Mouse (Mus musculus) C2C12 (cell line): Measurements from ENCODE around the gene Foxj2.

Experiments
- CEBPB ChIP-seq: IDR thresholded peaks from one replicate; pipeline ENCODE4 v1.6.1; 2011; ENCODE audit warnings: low read depth, mild to moderate bottlenecking, control low read depth, moderate library complexity
- CTCF ChIP-seq: IDR thresholded peaks from one replicate; pipeline ENCODE4 v1.5.1; 2011; ENCODE audit not compliant: control insufficient read depth, insufficient read depth, insufficient read length
- FOSL1 ChIP-seq: IDR thresholded peaks from one replicate; pipeline ENCODE4 v1.8.0; 2011; ENCODE audit warnings: mild to moderate bottlenecking, low read length; ENCODE audit not compliant: poor library complexity, insufficient read depth, severe bottlenecking
- MYOD1 ChIP-seq: IDR thresholded peaks from one replicate; pipeline ENCODE4 v1.6.1; 2011; ENCODE audit warnings: low read depth; ENCODE audit not compliant: control insufficient read depth, insufficient read length
- MYOG ChIP-seq: IDR thresholded peaks from one replicate; pipeline ENCODE4 v1.6.1; 2011; ENCODE audit not compliant: control insufficient read depth, insufficient read length; ENCODE audit errors: extremely low read depth
- USF1 ChIP-seq: IDR thresholded peaks from one replicate; pipeline ENCODE4 v1.6.1; 2011; ENCODE audit warnings: low read depth, mild to moderate bottlenecking, control low read depth, moderate library complexity

DNA sequence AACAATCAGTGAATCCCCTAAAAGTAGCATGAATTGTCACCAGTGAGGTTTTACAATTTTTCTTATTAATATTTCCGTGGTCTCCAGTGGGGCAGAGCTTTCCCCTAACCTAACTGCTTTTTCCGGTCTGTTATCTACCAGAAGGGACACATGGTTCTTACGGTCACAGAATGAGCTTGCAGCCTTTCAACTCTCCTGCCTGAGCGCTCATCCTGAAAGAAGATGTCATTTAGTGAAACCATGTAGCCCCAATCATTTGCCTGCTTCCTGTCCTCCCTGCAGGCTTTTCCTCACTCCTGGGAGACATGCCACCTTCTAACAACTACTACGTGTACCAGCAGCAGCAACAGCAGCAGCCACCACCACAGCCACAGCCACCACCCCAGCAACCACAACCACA, 17.8 kb downstream of the Foxj2 start:
- no peak for TF ChIP-seq CTCF
- no peak for TF ChIP-seq FOSL1
- no peak for TF ChIP-seq MYOD1
- TF ChIP-seq USF1, result no peak
- no peak for TF ChIP-seq CEBPB
- no peak for TF ChIP-seq MYOG
